Mouse (Mus musculus): ENCODE data around the gene Trak1.

Gene Trak1

GRCm38 (mm10) chr9:121424281-121425164, 127.2 kb downstream of the Trak1 start:
- in situ Hi-C loops (cut with MboI, MseI) = no loop called here

DNA sequence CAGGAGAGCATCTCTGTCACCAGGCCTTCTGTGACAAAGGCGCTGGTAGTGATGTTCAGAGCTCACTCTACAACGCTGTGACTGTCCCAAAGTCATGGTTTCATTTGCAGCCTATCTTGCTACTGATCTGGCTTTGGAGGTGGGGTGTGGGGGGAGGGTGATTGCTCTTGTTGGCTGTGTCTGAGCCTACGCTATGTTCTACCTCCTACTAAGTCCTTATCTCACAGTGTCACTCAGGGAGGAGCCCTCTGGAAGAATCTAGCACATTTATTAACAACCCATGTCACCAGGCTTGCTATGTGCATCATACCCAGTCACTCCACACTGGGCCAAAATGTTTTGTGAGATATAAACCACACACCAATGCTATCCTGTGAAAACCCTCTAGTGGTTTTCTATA, 129.1 kb downstream of the Trak1 start:
- in situ Hi-C loops (cut with MboI, MseI) = no loop called here

DNA sequence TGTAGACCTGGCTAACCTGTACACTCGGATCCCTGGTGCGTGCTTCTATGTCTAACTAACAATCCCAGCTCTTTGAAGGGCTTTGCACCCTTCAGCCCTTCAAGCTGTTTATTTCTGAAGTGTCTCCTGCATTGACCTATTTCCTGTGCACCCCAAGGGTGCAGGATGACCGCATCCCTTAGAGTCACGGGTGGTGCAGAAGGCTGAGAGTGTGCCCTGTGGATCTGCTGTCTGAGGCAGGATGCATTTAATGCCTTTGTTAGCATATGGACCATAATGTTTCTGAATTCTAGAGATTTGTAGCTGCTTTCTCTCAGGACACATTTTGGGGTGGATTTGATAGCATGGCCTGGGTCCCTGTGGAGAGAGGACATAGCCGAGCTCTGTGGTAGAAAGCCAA, 129.6 kb downstream of the Trak1 start:
- in situ Hi-C loops (cut with MboI, MseI) = no loop called here

DNA sequence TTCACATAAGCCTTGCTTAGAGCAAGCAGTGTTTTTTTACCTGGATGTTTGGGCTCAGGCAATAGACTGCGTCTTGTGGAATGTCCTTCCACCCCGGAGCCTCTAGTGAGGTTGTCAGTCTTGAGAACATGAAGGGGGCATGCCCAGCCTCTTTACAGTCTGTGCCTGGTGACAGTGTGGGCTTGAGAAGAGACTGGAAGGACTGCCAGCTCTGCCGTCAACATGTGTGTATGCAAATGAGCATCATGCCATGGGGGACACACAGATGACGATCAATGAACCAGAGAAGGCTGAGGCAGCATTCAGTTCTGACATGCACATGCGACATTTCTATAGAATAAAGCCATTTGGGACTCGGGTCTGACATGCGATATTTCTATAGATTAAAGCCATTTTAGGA, 132.3 kb downstream of the Trak1 start:
- in situ Hi-C loops (cut with MboI, MseI) = no loop called here

GRCm38 (mm10) chr9:121430379-121430778, 133.1 kb downstream of the Trak1 start:
- in situ Hi-C loops (cut with MboI, MseI) = no loop called here

GRCm38 (mm10) chr9:121433745-121434528, 136.6 kb downstream of the Trak1 start:
- in situ Hi-C loops (cut with MboI, MseI) = no loop called here

DNA sequence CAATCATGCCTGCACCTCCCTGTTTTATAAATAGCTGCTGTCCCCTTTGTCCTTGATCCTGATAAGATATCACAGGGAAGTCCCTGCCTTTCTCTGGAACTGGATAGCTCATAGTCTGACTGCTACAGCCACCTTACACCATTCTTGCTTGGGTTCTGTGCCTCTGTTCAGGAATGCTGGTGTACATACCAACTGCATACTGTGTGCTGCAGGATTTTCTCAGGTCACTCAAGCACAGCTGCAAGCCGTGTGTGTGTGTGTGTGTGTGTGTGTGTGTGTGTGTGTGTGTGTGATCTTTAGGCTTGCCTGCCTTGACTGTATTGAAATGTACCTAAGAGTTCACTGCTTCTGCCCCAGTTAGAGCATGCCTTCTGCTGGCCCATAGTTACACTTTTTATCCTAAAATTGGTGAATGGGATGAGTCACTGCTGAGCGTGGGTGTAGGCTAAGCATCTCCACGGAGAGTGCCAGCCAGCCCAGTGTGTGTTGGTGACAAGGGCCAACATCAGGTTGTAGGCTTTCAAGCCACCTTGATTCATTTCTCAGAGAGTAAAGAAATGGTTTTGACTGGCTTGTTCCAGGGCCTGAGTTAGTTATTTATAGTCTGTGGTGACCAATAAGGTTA, 138.1 kb downstream of the Trak1 start:
- in situ Hi-C loops (cut with MboI, MseI) = no loop called here

GRCm38 (mm10) chr9:121436501-121436900, 139.2 kb downstream of the Trak1 start:
- in situ Hi-C loops (cut with MboI, MseI) = no loop called here

DNA sequence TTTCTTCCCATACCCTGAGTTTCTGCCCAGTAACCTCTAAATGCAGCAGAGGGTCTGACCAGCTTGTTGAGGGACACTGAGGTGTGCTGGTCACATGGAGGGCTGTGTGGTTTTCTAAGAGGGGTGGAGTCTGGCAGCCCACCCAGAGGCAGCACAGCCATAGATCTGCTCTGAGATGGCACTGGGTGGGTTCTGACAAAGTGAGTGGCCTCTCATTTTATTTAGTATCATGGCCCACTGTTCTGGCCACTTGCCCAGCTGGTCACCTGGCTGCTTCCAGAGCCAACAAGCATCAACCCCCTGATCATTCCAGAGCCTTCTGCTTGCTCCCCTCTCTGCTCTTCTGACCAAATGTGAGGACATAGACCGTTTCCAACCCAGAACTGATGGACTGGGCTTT, 144.8 kb downstream of the Trak1 start:
- in situ Hi-C loops (cut with MboI, MseI) = no loop called here

GRCm38 (mm10) chr9:121443696-121444366, 146.5 kb downstream of the Trak1 start:
- in situ Hi-C loops (cut with MboI, MseI) = no loop called here

DNA sequence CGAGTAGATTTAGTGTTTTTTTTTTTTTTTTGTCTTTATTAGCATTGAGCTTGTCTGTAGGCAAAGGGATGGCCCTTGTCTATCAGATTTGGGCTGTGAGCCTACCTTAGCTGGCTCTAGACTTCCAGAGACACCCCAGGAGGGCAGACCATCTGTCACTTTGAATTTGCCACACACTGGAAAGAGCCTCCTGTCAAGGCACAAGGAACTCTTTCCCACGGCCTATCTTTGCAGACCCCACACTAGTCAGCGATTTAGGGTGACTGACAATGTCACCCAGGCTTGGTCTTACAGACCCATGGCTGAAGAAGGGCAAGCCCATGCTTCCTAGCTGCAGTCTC, 147.0 kb downstream of the Trak1 start:
- in situ Hi-C loops (cut with MboI, MseI) = no loop called here

- in situ Hi-C loops (cut with MboI, MseI) = no loop called here
Observed at GRCm38 (mm10) chr9:121445364-121445763, 148.1 kb downstream of the Trak1 start.

GRCm38 (mm10) chr9:121446431-121446831, 149.1 kb downstream of the Trak1 start:
- in situ Hi-C loops (cut with MboI, MseI) = no loop called here

GRCm38 (mm10) chr9:121452342-121452942, 155.1 kb downstream of the Trak1 start:
- in situ Hi-C loops (cut with MboI, MseI) = loop anchor here (10.0 kb wide), 1 partner anchor 208 kb away; no protein-coding TSS in a partner anchor

DNA sequence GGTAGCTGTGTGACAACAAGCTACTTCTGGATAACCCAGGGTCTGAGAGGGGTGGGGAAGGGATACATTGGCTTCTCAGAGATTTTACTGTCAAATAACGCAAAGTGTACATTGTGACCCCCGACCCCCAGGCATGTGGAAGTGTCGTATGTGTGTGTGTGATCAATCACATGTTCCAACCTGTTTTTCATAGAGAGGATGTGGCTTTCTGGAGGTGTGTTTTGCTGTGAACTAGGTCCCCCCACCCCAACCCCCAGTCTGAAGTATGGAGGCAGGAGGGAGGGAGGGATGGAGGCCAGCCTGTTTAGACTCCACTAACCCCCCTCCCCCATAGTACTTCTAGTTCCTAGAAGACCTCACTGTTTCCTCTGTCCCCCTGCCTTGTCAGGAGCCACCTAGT, 157.6 kb downstream of the Trak1 start:
- in situ Hi-C loops (cut with MboI, MseI) = loop anchor here (10.0 kb wide), 1 partner anchor 210 kb away; no protein-coding TSS in a partner anchor

- in situ Hi-C loops (cut with MboI, MseI) = loop anchor here (10.0 kb wide), 1 partner anchor 212 kb away; no protein-coding TSS in a partner anchor
Observed at GRCm38 (mm10) chr9:121456739-121457515, 159.6 kb downstream of the Trak1 start.

- in situ Hi-C loops (cut with MboI, MseI) = loop anchor here (10.0 kb wide), 1 partner anchor 214 kb away; no protein-coding TSS in a partner anchor
Observed at GRCm38 (mm10) chr9:121458466-121458865, 161.2 kb downstream of the Trak1 start.

DNA sequence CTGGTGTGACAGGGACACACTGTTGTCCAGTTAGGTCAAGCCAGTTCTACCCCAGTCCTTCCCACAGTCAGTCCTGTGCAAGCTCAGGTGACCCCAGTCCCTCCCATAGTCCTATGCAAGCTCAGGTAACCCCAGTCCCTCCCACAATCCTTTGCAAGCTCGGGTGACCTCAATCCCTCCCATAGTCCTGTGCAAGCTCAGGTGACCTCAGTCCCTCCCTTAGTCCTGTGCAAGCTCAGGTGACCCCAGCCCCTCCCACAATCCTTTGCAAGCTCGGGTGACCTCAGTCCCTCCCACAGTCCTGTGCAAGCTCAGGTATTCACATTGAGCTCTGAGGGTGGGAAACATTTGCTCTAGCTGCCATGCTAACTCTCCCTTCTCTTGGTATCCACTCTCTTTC, 162.6 kb downstream of the Trak1 start:
- in situ Hi-C loops (cut with MboI, MseI) = loop anchor here (10.0 kb wide), 1 partner anchor 215 kb away; no protein-coding TSS in a partner anchor

- in situ Hi-C loops (cut with MboI, MseI) = no loop called here
Observed at GRCm38 (mm10) chr9:121460527-121460926, 163.2 kb downstream of the Trak1 start.

DNA sequence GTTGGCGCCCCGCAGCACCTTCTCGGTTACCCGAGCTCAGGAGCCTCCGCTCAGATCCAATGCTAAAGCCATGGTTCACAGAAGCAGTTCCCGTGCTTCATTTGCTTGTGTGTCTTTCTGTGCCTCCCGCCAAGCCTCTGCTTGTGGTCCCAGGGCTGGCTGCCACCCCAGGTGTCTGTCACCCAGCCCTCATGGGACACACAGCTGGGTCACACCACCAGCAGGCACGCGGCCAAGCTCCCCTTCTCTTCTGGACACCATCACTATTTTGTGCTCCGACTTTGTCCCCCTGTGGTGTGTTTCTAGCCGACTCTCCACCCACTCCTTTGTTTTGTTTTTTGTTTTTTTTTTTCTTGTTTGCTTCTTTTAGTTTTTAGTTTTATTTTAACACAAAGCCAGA, 170.2 kb downstream of the Trak1 start:
- in situ Hi-C loops (cut with MboI, MseI) = no loop called here

All from T-helper 2 cell (primary cell).